Comparison of ENCODE assay signal across 12 mouse cellular contexts in the genomic region with DNA sequence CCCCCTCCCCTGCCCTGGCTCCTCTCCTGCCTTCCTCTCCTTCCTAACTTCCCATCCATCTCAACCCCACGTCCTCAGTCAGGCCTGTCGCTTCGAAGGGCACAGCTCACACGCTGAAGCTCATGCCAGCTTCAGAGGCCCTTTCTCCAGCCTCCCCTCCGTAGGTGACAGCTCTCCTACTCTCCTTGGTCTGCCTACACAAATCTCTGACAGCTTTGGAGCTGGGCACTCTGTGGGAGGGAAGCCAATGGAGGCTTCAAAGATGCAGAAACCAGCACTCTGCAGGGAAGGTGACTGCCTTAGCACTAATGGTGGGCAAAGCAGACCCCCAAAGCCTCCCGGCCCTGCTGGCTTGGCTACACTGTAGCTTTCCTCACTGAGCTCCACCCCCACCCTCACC.
DNase-seq lines count a peak whose midpoint lies in the region; ATAC-seq and TF ChIP-seq lines count a peak whose summit lies in the region.
"Had no signal": no experiment of that assay in that cellular context is flagged by ENCODE, and none has a peak within 500 bp of the region (broad histone marks: within the 10 kb centered on the region; RNA-seq: fewer than 3 reads in every experiment).

No protein-coding gene starts in this region.

- no peak overlapping the region for H3K9ac ChIP-seq in heart, embryonic 15.5 days
- peak overlapping the region; percentile 43; the same call in 1 of the 2 replicates for H3K9ac ChIP-seq in stomach, embryonic 16.5 days (ENCODE audit: low read length)
- no peak overlapping the region for H3K9ac ChIP-seq in stomach, postnatal 0 days (ENCODE audit: low read length)
- 0 out of 2 replicates have a peak overlapping the region, but pooled peaks have one; percentile 37 for H3K9ac ChIP-seq in hindbrain, embryonic 14.5 days
- H3K9ac ChIP-seq: stomach, embryonic 15.5 days had no signal

- no peak for ATAC-seq in heart, embryonic 15.5 days (replicated peaks; ENCODE audit: insufficient number of reproducible peaks, insufficient read depth, low FRiP score, low read depth)
- ATAC-seq in stomach, embryonic 16.5 days (ENCODE audit: insufficient read depth, low FRiP score), result no peak
- ATAC-seq in stomach, postnatal 0 days (ENCODE audit: low FRiP score, low TSS enrichment), result no peak
- ATAC-seq in hindbrain, embryonic 14.5 days (ENCODE audit: low FRiP score), result no peak
- ATAC-seq: intestine, postnatal 0 days had no signal

- H3K36me3 ChIP-seq in heart, embryonic 15.5 days, result no peaks in the 10 kb centered on the region
- no peaks in the 10 kb centered on the region for H3K36me3 ChIP-seq in stomach, embryonic 16.5 days (ENCODE audit: control insufficient read depth, insufficient read depth, low read length)
- H3K36me3 ChIP-seq in stomach, postnatal 0 days (ENCODE audit: control insufficient read depth, insufficient read depth, low read length), result no peaks in the 10 kb centered on the region
- H3K36me3 ChIP-seq in hindbrain, embryonic 14.5 days (replicated peaks; ENCODE audit: control insufficient read depth, insufficient read depth), result no peaks in the 10 kb centered on the region
- H3K36me3 ChIP-seq: stomach, embryonic 15.5 days had no signal

- TF ChIP-seq CTCF in stomach, postnatal 0 days (IDR thresholded peaks at IDR 0.05; ENCODE audit: low read depth), result no peak

- TF ChIP-seq EP300 in stomach, postnatal 0 days (optimal IDR thresholded peaks at IDR 0.05), result no peak

- H3K9me3 ChIP-seq in heart, embryonic 15.5 days (replicated peaks), result no peaks in the 10 kb centered on the region
- no peaks in the 10 kb centered on the region for H3K9me3 ChIP-seq in stomach, embryonic 16.5 days (replicated peaks; ENCODE audit: control insufficient read depth, low read length)
- H3K9me3 ChIP-seq in stomach, postnatal 0 days (ENCODE audit: control insufficient read depth, low read length), result no peaks in the 10 kb centered on the region
- no peaks in the 10 kb centered on the region for H3K9me3 ChIP-seq in hindbrain, embryonic 14.5 days (ENCODE audit: control insufficient read depth, low read length)
- H3K9me3 ChIP-seq: stomach, embryonic 15.5 days had no signal

- no peaks in the 10 kb centered on the region for H3K27me3 ChIP-seq in heart, embryonic 15.5 days
- no peaks in the 10 kb centered on the region for H3K27me3 ChIP-seq in stomach, embryonic 16.5 days (ENCODE audit: control insufficient read depth, insufficient read depth, low read length)
- H3K27me3 ChIP-seq in stomach, postnatal 0 days (ENCODE audit: control insufficient read depth, insufficient read depth, low read length), result no peaks in the 10 kb centered on the region
- no peaks in the 10 kb centered on the region for H3K27me3 ChIP-seq in hindbrain, embryonic 14.5 days (ENCODE audit: control insufficient read depth, insufficient read depth, low read length)
- H3K27me3 ChIP-seq: stomach, embryonic 15.5 days had no signal

- no peak overlapping the region for H3K4me3 ChIP-seq in heart, embryonic 15.5 days
- no peak overlapping the region for H3K4me3 ChIP-seq in stomach, embryonic 16.5 days (replicated peaks; ENCODE audit: low read length)
- no peak overlapping the region for H3K4me3 ChIP-seq in stomach, postnatal 0 days (ENCODE audit: low read depth, low read length)
- no peak overlapping the region for H3K4me3 ChIP-seq in hindbrain, embryonic 14.5 days (replicated peaks; ENCODE audit: low read length)
- H3K4me3 ChIP-seq: stomach, embryonic 15.5 days had no signal

- no peak overlapping the region for H3K4me2 ChIP-seq in heart, embryonic 15.5 days
- H3K4me2 ChIP-seq in stomach, embryonic 16.5 days (ENCODE audit: low read depth, low read length), result no peak overlapping the region
- no peak overlapping the region for H3K4me2 ChIP-seq in stomach, postnatal 0 days (replicated peaks; ENCODE audit: low read depth)
- H3K4me2 ChIP-seq in hindbrain, embryonic 14.5 days (replicated peaks), result no peak overlapping the region
- H3K4me2 ChIP-seq: stomach, embryonic 15.5 days had no signal

- peaks cover 56% of the 10 kb centered on the region for H3K4me1 ChIP-seq in heart, embryonic 15.5 days (replicated peaks)
- H3K4me1 ChIP-seq in stomach, embryonic 16.5 days (ENCODE audit: control insufficient read depth, insufficient read depth, low read length), result peaks cover 45% of the 10 kb centered on the region
- peaks cover 15% of the 10 kb centered on the region for H3K4me1 ChIP-seq in stomach, postnatal 0 days (replicated peaks; ENCODE audit: control insufficient read depth, insufficient read depth)
- peaks cover 35% of the 10 kb centered on the region for H3K4me1 ChIP-seq in hindbrain, embryonic 14.5 days (replicated peaks; ENCODE audit: control insufficient read depth, insufficient read depth, low read length)

- intact Hi-C loops in heart, postnatal 14 days (cut with DNase I), result no loop called here

- no peak for DNase-seq in heart, postnatal 14 days
- DNase-seq in stomach, postnatal 0 days (ENCODE audit: low spot score), result no peak
- DNase-seq in hindbrain, embryonic 14.5 days (ENCODE audit: low spot score), result no peak
- DNase-seq in ovary, postnatal 36 days (ENCODE audit: low spot score), result no peak
- no peak for DNase-seq in testis, postnatal 10 days (ENCODE audit: low spot score)
- DNase-seq: adrenal gland, adult 2 months; cerebellum, postnatal 14 days; kidney, postnatal 36 days had no signal

- WGBS in heart, embryonic 15.5 days, result 56% methylated on average over 6 of the region's 6 CpGs
- WGBS in stomach, embryonic 16.5 days, result 52% methylated on average over 6 of the region's 6 CpGs
- WGBS in stomach, postnatal 0 days, result 57% methylated on average over 6 of the region's 6 CpGs
- 46% methylated on average over 6 of the region's 6 CpGs for WGBS in hindbrain, embryonic 14.5 days

- 0 out of 2 replicates have a peak overlapping the region, but pooled peaks have one; percentile 25 for H3K27ac ChIP-seq in heart, embryonic 15.5 days
- no peak overlapping the region; the same call in 1 of the 2 replicates for H3K27ac ChIP-seq in stomach, embryonic 16.5 days (ENCODE audit: low read length)
- no peak overlapping the region for H3K27ac ChIP-seq in stomach, postnatal 0 days (replicated peaks)
- peak overlapping the region; percentile 62 for H3K27ac ChIP-seq in hindbrain, embryonic 14.5 days

Comparison
In these comparisons a context has a peak if more than half of its experiments do, and no peak if none do; other contexts are left out.
1. H3K9ac ChIP-seq: peak in stomach, embryonic 16.5 days (single experiment) and hindbrain, embryonic 14.5 days (single experiment); none in heart, embryonic 15.5 days (single experiment) and stomach, postnatal 0 days (single experiment).
2. H3K27ac ChIP-seq: peak in heart, embryonic 15.5 days (single experiment) and hindbrain, embryonic 14.5 days (single experiment); none in stomach, embryonic 16.5 days (single experiment) and stomach, postnatal 0 days (single experiment).